Mouse (Mus musculus) urinary bladder, postnatal 4 days (tissue): ENCODE measurements at regions not wholly inside any gene's neighbourhood (a gene's known extent, or its start where the extent isn't known, plus 50 kb on each side); places are given as distances from the start of the nearest gene placed in this dataset.
"Not testable (repeated sequence)": the region's sequence is repeated elsewhere in the genome, so short reads cannot be mapped to it uniquely, and the experiment has no call there.

Experiments
- DNase-seq, 2 experiments: peaks; one replicate each; pipeline ENCODE4 v3.0.0; 2021 to 2022; ENCODE audit warnings: low spot score in 2 of 2

DNA sequence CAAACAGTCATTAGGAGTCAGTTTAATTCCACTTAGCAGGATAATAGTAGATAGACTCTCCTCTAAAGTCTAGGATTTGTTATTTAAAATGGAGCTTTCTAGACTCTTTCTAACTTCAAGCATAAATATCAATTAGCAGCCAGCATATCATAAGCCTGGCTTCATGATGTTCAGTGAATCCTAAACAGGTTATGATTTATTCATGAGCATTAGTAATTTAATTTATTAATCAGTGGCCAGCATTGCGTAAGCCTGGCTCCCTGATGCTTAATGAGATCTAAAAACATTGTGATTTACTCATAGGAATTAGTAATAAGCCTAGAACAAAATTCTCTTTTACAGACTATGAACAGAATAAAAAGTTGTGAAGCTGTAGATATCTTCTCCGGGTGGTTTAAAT lies 64.6 kb upstream of the Rmdn2 start:
- DNase-seq: no peak

GRCm38 (mm10) chr17:79547524-79547923 lies 64.1 kb upstream of the Rmdn2 start:
- no peak for DNase-seq

GRCm38 (mm10) chr17:79550409-79550808 lies 61.3 kb upstream of the Rmdn2 start:
- not testable (repeated sequence) for DNase-seq

- DNase-seq: no peak
Observed at GRCm38 (mm10) chr17:79553850-79554249, 57.8 kb upstream of the Rmdn2 start.

- no peak for DNase-seq
Observed at GRCm38 (mm10) chr17:79555593-79555992, 56.1 kb upstream of the Rmdn2 start.
